Mouse (Mus musculus): Measurements from ENCODE around the gene Nup160. TPM values are rescaled to one million over a fixed set of nuclear protein-coding genes. Genes with fewer than 3 reads are reported as not detected.

The Nup160 gene
- polyA plus RNA-seq, 1 experiment from 2014 or later, result 11.1 TPM

- TF ChIP-seq CTCF (IDR thresholded peaks at IDR 0.05), result no peak
- TF ChIP-seq EP300 (IDR thresholded peaks at IDR 0.05), result no peak
- Histone ChIP-seq H3K9me3 (ENCODE audit: low read length) (no peaks in the 10 kb centered on the region), H3K4me3 (ENCODE audit: low read depth, low read length) (no peak overlapping the region), H3K9ac (replicated peaks; ENCODE audit: low read depth) (no peak overlapping the region), H3K4me1 (ENCODE audit: insufficient read depth, low read depth, low read length) (no peaks in the 10 kb centered on the region), H3K36me3 (ENCODE audit: insufficient read depth, low read length) (no peaks in the 10 kb centered on the region), H3K27ac (ENCODE audit: low read length) (no peak overlapping the region), H3K27me3 (replicated peaks; ENCODE audit: insufficient read depth, low read length) (no peaks in the 10 kb centered on the region), H3K4me2 (replicated peaks; ENCODE audit: low read depth, low read length) (no peak overlapping the region)
- ATAC-seq, result no peak
- 82% methylated on average over 3 of the region's 3 CpGs for WGBS
- no peak for DNase-seq (ENCODE audit: low spot score)
Observed at GRCm38 (mm10) chr2:90649405-90649804, 27.6 kb upstream of the Nup160 start.

GRCm38 (mm10) chr2:90649965-90650364 lies 27.1 kb upstream of the Nup160 start:
- WGBS, result 63% methylated on average over 4 of the region's 4 CpGs
- Histone ChIP-seq H3K36me3 (ENCODE audit: insufficient read depth, low read length) (no peaks in the 10 kb centered on the region), H3K9ac (replicated peaks; ENCODE audit: low read depth) (no peak overlapping the region), H3K9me3 (ENCODE audit: low read length) (no peaks in the 10 kb centered on the region), H3K4me2 (replicated peaks; ENCODE audit: low read depth, low read length) (no peak overlapping the region), H3K4me3 (ENCODE audit: low read depth, low read length) (no peak overlapping the region), H3K4me1 (ENCODE audit: insufficient read depth, low read depth, low read length) (no peaks in the 10 kb centered on the region), H3K27me3 (replicated peaks; ENCODE audit: insufficient read depth, low read length) (no peaks in the 10 kb centered on the region), H3K27ac (ENCODE audit: low read length) (no peak overlapping the region)
- TF ChIP-seq EP300 (IDR thresholded peaks at IDR 0.05), result no peak
- no peak for TF ChIP-seq CTCF (IDR thresholded peaks at IDR 0.05)
- ATAC-seq, result no peak
- DNase-seq (ENCODE audit: low spot score), result no peak

- no peak overlapping the region for H3K9ac ChIP-seq (replicated peaks; ENCODE audit: low read depth)
- H3K4me2 ChIP-seq (replicated peaks; ENCODE audit: low read depth, low read length), result no peak overlapping the region
- DNase-seq (ENCODE audit: low spot score) (peak; percentile 50), ATAC-seq (peak; percentile 73)
- H3K27ac ChIP-seq (ENCODE audit: low read length), result no peak overlapping the region
- 59% methylated on average over 9 of the region's 10 CpGs for WGBS
- peak; percentile 24; the same call in 1 of the 2 replicates for TF ChIP-seq EP300 (IDR thresholded peaks at IDR 0.05)
- no peak for TF ChIP-seq CTCF (IDR thresholded peaks at IDR 0.05)
- H3K9me3 ChIP-seq (ENCODE audit: low read length), result no peaks in the 10 kb centered on the region
- H3K27me3 ChIP-seq (replicated peaks; ENCODE audit: insufficient read depth, low read length), result no peaks in the 10 kb centered on the region
- no peaks in the 10 kb centered on the region for H3K36me3 ChIP-seq (ENCODE audit: insufficient read depth, low read length)
- H3K4me3 ChIP-seq (ENCODE audit: low read depth, low read length), result no peak overlapping the region
- H3K4me1 ChIP-seq (ENCODE audit: insufficient read depth, low read depth, low read length), result no peaks in the 10 kb centered on the region
Observed at GRCm38 (mm10) chr2:90652101-90652500, 24.9 kb upstream of the Nup160 start.

- 51% methylated on average over 4 of the region's 4 CpGs for WGBS
- DNase-seq (ENCODE audit: low spot score), result no peak
Observed at GRCm38 (mm10) chr2:90652993-90653392, 24.0 kb upstream of the Nup160 start.

GRCm38 (mm10) chr2:90655449-90655848 lies 21.6 kb upstream of the Nup160 start:
- TF ChIP-seq CTCF (IDR thresholded peaks at IDR 0.05) (no peak), EP300 (IDR thresholded peaks at IDR 0.05) (no peak)
- peak; percentile 33; the same call in 1 of the 2 replicates for ATAC-seq
- H3K4me3 ChIP-seq (ENCODE audit: low read depth, low read length), result no peak overlapping the region

More at GRCm38 (mm10) chr2:90652993-90653392, 24.0 kb upstream of the Nup160 start:
- Histone ChIP-seq H3K27me3 (replicated peaks; ENCODE audit: insufficient read depth, low read length) (no peaks in the 10 kb centered on the region), H3K4me2 (replicated peaks; ENCODE audit: low read depth, low read length) (no peak overlapping the region), H3K4me3 (ENCODE audit: low read depth, low read length) (no peak overlapping the region), H3K9me3 (ENCODE audit: low read length) (no peaks in the 10 kb centered on the region), H3K4me1 (ENCODE audit: insufficient read depth, low read depth, low read length) (no peaks in the 10 kb centered on the region), H3K27ac (ENCODE audit: low read length) (no peak overlapping the region), H3K9ac (replicated peaks; ENCODE audit: low read depth) (no peak overlapping the region), H3K36me3 (ENCODE audit: insufficient read depth, low read length) (no peaks in the 10 kb centered on the region)
- TF ChIP-seq EP300 (IDR thresholded peaks at IDR 0.05) (no peak), CTCF (IDR thresholded peaks at IDR 0.05) (no peak)
- ATAC-seq, result no peak

GRCm38 (mm10) chr2:90658613-90659012 lies 18.4 kb upstream of the Nup160 start:
- no peak for DNase-seq (ENCODE audit: low spot score)
- no peak overlapping the region for H3K4me3 ChIP-seq (ENCODE audit: low read depth, low read length)
- H3K4me2 ChIP-seq (replicated peaks; ENCODE audit: low read depth, low read length), result no peak overlapping the region
- H3K36me3 ChIP-seq (ENCODE audit: insufficient read depth, low read length), result no peaks in the 10 kb centered on the region
- no peak overlapping the region for H3K27ac ChIP-seq (ENCODE audit: low read length)
- no peak for TF ChIP-seq CTCF (IDR thresholded peaks at IDR 0.05)
- peak; percentile 66 for TF ChIP-seq EP300 (IDR thresholded peaks at IDR 0.05)
- 67% methylated on average over 4 of the region's 4 CpGs for WGBS
- H3K4me1 ChIP-seq (ENCODE audit: insufficient read depth, low read depth, low read length), result no peaks in the 10 kb centered on the region
- H3K27me3 ChIP-seq (replicated peaks; ENCODE audit: insufficient read depth, low read length), result no peaks in the 10 kb centered on the region
- no peaks in the 10 kb centered on the region for H3K9me3 ChIP-seq (ENCODE audit: low read length)
- 0 out of 2 replicates have a peak, but pooled peaks have one; percentile 14 for ATAC-seq
- H3K9ac ChIP-seq (replicated peaks; ENCODE audit: low read depth), result no peak overlapping the region

More at GRCm38 (mm10) chr2:90655449-90655848, 21.6 kb upstream of the Nup160 start:
- H3K36me3 ChIP-seq (ENCODE audit: insufficient read depth, low read length), result no peaks in the 10 kb centered on the region
- WGBS, result 39% methylated on average over 6 of the region's 6 CpGs
- no peak overlapping the region for H3K4me2 ChIP-seq (replicated peaks; ENCODE audit: low read depth, low read length)
- H3K27ac ChIP-seq (ENCODE audit: low read length), result no peak overlapping the region
- no peaks in the 10 kb centered on the region for H3K9me3 ChIP-seq (ENCODE audit: low read length)
- H3K9ac ChIP-seq (replicated peaks; ENCODE audit: low read depth), result no peak overlapping the region
- peak; percentile 43 for DNase-seq (ENCODE audit: low spot score)
- no peaks in the 10 kb centered on the region for H3K27me3 ChIP-seq (replicated peaks; ENCODE audit: insufficient read depth, low read length)
- no peaks in the 10 kb centered on the region for H3K4me1 ChIP-seq (ENCODE audit: insufficient read depth, low read depth, low read length)

GRCm38 (mm10) chr2:90659016-90659415 lies 18.0 kb upstream of the Nup160 start:
- no peaks in the 10 kb centered on the region for H3K4me1 ChIP-seq (ENCODE audit: insufficient read depth, low read depth, low read length)
- H3K4me2 ChIP-seq (replicated peaks; ENCODE audit: low read depth, low read length), result no peak overlapping the region
- WGBS, result 82% methylated on average over 1 of the region's 1 CpGs
- H3K9ac ChIP-seq (replicated peaks; ENCODE audit: low read depth), result no peak overlapping the region
- no peak overlapping the region for H3K4me3 ChIP-seq (ENCODE audit: low read depth, low read length)
- no peak for ATAC-seq
- DNase-seq (ENCODE audit: low spot score), result no peak
- TF ChIP-seq EP300 (IDR thresholded peaks at IDR 0.05) (no peak), CTCF (IDR thresholded peaks at IDR 0.05) (no peak)
- no peaks in the 10 kb centered on the region for H3K36me3 ChIP-seq (ENCODE audit: insufficient read depth, low read length)
- H3K27ac ChIP-seq (ENCODE audit: low read length), result no peak overlapping the region
- H3K9me3 ChIP-seq (ENCODE audit: low read length), result no peaks in the 10 kb centered on the region
- no peaks in the 10 kb centered on the region for H3K27me3 ChIP-seq (replicated peaks; ENCODE audit: insufficient read depth, low read length)
